Mouse (Mus musculus) layer of hippocampus, adult 18-20 months (tissue): ENCODE data around the gene St6galnac3. TPM values are rescaled to one million over a fixed set of nuclear protein-coding genes. Genes with fewer than 3 reads are reported as not detected.

Experiments
- DNase-seq, 2 experiments: peaks; one replicate each; pipeline ENCODE4 v3.0.0; 2022; ENCODE audit warnings: low spot score in 2 of 2
- total RNA-seq, 2 experiments: library from RNA; stranded (reverse); gene quantifications; 2 replicates each; pipeline ENCODE4 v1.2.3; 2021

St6galnac3 gene
- total RNA-seq, 2 experiments from 2014 or later = 24.7 to 27.0 TPM

DNA sequence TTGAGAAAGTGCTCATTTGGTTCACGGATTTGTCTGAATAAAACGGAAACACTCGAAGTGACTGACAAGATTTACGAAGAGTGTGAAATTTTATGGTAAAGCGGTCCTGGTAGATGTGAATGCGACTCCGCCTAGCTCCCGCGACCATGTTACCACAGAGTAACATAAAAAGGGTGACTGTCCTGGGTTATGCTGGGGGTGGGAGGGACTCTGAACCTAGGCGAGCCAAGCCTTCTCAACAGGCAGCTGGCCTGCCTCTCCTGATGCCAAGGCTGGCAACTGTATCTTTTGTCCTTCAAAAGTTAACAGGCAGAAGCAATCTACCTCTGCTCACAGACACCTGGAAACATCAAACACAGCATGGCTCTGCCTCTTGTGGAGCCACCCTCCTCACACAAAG, 9.8 kb upstream of the St6galnac3 start:
- DNase-seq = no peak

DNA sequence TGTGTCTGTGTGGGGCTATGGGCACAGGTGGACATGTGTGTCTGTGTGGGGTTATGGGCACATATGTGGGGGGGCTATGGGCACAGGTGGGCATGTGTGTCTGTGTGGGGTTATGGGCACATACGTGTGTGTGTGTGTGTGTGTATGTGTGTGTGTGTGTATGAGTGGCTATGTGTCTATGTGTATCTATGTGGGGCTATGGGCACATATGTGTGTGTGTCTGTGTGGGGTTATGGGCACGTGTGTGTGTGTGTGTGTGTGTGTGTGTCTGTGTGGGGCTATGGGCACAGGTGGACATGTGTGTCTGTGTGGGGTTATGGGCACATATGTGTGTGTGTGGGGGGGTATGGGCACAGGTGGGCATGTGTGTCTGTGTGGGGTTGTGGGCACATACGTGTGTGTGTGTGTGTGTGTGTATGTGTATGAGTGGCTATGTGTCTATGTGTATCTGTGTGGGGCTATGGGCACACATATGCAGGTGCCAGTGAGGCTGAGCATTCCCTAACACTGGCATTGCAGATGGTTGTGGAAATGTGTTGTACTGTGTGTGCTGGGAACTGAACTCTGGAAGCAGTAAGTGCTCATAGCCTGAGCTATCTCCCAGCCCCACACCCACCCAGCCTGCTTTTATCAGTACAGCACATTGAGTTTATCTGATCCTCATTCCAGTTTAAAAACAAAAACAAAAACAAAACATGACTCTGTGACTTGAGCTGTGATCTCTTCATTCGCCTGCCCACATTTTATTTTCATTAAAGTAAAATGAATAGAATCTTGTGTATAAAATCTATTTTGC, 8.6 kb upstream of the St6galnac3 start:
- no peak for DNase-seq

DNA sequence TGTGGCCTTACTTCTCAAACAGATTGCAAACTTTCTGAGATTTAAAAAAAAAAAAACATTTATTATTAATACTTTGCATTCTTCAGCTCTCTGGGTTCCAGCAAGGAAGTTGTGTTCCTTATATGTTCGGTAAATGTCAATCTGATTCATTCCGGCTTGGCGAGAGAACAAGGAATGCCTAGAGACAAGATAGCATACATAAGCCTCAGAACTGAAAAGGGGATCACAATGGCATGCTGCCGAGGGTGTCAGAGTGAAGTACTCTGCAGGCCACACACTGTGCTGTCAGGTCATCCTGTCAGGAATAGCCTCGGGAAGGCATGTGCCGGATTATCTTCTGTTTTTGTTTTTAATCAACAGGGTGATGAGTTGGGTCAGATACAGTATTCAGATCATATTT, 7.8 kb upstream of the St6galnac3 start:
- no peak for DNase-seq

GRCm38 (mm10) chr3:153732035-153732434, 7.1 kb upstream of the St6galnac3 start:
- DNase-seq = no peak

DNA sequence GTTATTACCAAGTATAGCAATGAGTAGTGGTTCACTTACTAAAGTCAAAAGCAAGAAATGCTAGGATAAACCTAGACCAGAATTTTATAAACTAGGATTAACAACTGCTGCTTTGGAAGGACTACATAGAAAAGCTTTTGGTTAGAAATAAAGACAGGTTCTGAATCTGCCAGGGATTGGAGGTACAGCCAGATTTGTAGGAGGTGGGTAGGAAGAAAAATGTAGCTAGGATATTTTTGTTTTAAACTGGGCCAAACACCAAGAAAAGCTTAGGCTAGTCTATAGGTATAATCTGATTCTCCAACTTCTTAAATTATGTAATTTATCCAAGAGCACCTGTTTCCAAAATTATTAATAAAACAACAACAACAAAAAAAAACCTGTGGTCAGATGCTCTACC, 3.6 kb upstream of the St6galnac3 start:
- no peak for DNase-seq

- no peak for DNase-seq
These were observed 1.4 kb downstream of the St6galnac3 start for GRCm38 (mm10) chr3:153723467-153724079.

DNA sequence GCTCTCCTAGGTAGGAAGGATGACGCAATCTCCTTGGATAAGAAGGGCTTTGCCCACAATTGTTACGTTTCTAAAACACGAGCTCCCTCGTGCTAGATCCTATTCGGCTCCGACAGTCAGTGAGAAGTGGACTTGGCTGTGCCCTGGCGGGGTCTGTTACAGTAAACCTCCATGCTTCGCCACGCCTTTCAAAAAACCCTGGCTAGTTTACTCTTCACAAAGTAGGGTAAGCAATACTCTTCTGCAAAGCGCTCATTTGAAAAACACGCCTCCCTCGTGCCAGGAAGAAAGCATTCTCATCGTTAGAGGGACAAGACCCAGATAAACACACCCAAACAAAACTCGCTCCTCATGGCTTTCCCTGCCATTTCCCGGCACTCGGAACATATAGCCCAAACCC, 3.4 kb downstream of the St6galnac3 start:
- no peak for DNase-seq

DNA sequence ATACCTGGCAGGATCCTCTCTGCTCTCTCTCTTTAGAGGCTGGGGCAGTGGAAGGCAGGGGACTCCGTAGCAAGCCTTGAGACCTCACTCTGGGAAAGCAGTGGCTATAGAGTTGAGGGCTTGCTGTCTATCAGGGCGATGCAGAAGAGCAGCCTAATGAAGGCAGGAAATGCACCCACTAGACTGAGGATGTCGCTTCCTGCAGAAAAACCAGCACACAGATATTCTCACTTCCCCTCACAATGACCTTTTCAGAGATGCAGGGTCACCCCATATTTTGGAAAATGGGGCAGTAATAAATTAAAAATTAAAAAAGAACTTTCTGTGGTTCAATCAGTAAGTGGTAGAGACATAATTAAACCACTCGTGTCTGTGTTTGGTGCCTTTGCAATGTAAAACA, 4.1 kb downstream of the St6galnac3 start:
- DNase-seq = no peak

DNA sequence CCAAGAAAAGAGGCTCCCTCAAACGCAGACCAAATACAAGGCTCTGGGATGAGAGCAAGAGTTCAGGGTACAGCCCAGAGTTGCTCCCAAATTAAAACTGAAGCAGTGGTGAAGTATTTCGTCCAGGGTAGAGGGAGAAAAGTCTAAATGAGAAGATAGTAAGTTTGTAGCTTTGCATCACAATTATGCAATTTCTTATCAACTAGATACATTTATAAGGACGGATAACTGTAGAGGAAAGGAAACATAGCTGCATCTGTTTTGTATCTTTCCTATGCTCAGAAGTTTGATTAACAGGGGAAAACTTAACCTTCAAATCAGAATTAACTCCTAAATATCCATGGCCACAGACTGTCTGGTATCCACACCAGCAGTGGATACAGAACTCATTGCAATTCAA, 4.7 kb downstream of the St6galnac3 start:
- DNase-seq = no peak

- DNase-seq = no peak
These were observed 5.6 kb downstream of the St6galnac3 start for GRCm38 (mm10) chr3:153719256-153719970.

DNA sequence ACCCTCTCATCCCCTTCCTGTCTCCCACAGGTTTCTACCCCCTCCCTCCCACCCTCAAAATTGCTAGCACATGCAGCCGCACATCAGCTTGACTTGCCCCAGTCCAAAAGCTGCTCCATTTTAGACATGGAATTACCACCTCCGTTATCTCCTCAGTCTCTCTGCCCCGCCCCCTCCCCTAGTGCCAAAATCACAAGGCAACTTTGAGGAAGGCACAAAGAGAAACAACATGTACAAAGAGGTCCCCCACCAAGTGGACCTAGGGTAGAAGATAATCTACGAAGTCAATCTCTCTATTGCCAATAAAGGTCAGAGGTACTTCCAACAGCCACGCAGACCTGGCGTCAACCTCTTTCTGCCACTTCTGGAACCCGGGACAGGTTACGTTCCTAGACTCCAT, 6.2 kb downstream of the St6galnac3 start:
- no peak for DNase-seq

GRCm38 (mm10) chr3:153717742-153718141, 7.2 kb downstream of the St6galnac3 start:
- DNase-seq = no peak

DNA sequence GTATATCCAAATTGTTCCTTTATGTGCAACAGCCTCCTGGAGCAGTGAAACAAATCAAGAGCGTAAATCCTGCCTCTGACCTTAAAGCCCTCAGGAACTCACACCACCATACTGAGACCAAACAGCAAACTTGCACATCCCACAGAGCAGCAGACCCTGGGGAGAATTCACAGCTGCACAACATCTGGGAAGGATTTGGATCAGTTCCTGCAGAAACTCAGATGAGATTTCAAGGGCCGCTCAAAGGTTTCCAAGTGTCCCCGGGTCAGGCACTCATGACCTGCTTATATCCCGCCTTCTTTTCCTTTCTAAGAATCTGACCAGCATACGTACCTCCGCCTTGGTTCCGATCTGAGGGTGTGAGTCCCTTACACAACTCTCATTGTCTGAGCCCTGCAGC, 9.3 kb downstream of the St6galnac3 start:
- DNase-seq = no peak

DNA sequence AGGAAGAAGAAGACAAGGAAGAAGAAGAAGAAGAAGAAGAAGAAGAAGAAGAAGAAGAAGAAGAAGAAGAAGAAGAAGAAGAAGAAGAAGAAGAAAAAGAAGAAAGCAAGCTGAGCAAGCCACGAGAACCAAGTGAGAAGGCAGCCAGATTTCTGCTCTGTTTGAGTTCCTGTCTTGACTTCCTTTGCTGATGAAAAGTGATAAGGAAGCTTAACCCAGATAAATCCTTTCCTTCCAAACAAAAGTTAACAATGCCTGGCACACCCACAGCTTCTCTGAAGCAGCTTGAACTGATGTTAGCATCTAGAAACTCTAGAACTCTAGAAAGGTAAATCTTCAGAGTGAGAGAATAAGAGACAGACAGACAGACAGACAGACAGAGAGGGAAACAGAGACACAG, 14.4 kb downstream of the St6galnac3 start:
- no peak for DNase-seq

DNA sequence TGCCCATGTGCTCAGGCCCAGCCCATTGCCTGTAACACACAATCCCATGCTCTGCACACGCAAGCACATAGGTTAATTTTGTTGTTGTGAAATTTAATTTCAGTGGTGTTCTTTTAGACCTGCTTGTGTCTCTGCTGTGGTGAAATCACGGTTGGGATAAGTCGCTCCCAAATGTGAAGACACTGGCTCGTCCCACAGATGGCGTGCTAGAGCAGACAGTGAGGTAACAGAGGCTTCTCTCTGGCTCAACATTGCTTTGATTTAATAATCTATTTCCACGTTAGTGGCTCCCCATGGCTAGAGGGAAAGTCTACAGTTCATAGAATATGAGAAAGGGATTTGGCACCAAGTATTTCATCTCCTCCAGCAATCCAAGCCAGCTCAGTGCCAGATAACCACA, 17.3 kb downstream of the St6galnac3 start:
- DNase-seq = no peak

DNA sequence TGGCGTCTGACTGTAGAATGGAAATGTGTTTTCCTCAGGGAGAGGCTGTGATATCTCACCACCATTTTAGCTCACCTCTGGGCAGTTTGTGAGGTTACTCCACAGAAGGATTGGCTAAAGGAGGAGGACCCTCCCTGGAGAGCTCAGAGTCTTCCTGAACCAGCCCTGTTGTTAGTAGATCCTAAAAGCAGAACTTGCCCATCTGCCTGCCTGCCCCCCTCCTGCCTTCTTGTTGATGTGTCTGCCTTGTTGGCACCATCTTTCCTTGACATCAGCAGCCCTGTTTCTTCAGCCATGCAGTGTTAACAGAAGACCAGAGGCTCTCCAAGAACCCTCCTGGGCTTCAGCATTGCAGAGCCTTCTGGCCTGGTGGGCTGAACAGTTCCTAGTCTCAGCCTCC, 18.1 kb downstream of the St6galnac3 start:
- DNase-seq = no peak

DNA sequence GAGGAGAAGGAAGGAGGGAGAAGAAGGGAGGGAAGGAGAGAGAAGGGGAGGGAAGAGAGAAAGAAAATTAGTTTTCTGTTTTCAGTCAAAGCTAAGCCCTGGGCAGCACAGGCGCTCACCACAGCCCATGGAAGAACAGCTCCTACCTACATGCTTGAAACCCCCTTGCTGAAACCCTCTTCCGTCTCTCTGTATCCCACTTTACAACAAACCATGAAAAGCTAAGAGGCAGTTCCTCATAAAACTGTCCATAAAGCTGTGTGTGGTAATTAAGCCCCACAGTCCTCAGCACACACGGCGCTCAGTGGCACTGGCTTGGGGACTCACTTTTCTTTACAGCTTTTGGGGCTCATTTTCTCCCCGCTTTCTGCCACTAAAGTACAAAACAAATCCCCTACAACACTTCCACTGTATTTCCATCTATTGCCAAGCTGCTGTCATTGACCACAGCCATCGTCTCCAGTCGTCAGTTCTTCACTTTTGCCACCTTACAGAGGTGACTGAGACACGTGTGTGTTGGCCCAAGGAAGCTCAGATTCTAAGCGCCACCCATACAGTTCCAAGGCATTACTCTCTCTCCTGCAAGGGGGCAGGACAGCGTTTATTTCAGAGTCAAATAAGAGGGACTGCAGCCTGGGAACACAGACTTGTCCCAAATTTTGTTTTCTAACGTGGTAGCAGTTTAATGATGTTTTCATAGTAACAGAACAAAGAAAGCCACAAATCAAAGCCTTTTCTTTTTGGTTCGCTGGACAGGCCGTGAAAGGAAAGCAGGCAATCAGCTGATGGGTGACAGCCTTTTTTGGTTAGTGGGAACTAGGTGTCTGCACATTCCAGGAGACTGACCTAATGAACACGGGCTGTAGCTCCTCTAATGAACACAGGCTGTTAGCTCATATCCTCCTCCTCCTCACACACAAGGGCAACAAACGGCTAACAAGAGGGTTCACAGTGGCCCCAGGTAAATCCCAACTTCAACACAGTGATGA, 22.9 kb downstream of the St6galnac3 start:
- no peak for DNase-seq

DNA sequence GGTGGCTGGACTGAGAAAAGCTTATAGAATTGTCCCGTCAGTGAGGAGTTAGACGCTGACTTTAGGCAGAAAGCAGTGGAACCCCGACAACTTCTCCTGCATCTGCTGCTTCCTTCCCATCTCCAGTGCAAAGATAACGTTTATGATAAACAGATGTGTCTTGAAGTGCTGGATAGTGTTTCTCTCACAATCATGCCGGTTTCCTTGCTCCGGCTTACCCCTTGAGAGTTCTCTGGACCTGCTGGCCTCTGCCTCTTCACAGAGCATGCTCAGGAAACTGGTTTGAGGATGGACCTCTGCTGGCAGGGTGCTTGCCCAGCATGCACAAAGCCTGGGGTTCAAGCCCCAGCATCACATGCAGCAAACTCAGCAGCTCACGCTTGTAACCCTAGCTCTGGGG, 23.8 kb downstream of the St6galnac3 start:
- no peak for DNase-seq

- DNase-seq = no peak
These were observed 25.9 kb downstream of the St6galnac3 start for GRCm38 (mm10) chr3:153699086-153699485.

DNA sequence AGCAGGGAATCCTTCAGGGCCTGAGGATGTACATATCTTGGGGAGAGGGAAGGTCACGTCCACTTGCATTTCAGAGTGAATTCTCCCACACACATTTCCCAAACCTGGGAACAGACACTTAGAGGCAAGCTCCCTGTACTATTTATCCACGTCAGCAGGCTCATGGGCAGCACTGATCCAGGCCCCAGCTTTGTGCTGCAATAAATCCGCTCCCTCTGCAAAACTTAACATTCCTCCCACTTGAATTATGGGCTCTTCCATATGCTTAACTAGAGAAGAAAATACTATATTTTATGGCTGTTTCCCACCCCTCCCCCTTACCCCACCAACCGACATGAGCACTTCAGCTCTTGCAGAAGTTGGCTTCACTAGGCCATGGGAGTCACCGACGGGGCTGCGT, 32.0 kb downstream of the St6galnac3 start:
- DNase-seq = no peak

- no peak for DNase-seq
These were observed 32.7 kb downstream of the St6galnac3 start for GRCm38 (mm10) chr3:153692206-153692813.
